Comparison of ENCODE assay signal across 14 mouse cellular contexts in the genomic region with DNA sequence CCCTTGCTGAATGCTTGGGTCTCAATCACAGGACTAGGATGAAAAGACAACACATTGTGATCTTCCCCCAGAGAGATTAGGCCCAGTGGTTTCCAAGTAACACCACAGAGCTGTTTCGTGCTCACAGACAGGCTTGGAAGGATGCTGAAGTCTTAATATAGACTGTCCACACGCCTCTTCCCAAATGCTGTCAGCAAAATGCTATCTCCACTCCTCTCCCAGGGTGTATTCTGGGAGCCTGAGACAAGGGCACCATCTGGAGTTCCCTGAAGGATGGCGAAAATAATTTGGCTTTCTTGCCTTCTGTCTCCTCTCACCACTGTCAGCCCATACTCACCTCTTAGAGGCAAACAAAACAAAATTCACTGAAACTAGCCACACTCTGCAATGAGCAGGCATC.
DNase-seq lines count a peak whose midpoint lies in the region; ATAC-seq and TF ChIP-seq lines count a peak whose summit lies in the region.
"Had no signal": no experiment of that assay in that cellular context is flagged by ENCODE, and none has a peak within 500 bp of the region (broad histone marks: within the 10 kb centered on the region; RNA-seq: fewer than 3 reads in every experiment).

No protein-coding gene starts in this region.

- no peak overlapping the region for H3K4me3 ChIP-seq in heart, embryonic 15.5 days
- H3K4me3 ChIP-seq in cerebellum, adult 2 months (replicated peaks; ENCODE audit: insufficient read depth, low read depth, low read length): no peak overlapping the region
- H3K4me3 ChIP-seq in stomach, postnatal 0 days (ENCODE audit: low read depth, low read length): no peak overlapping the region
- H3K4me3 ChIP-seq: embryonic facial prominence, embryonic 12.5 days; heart, embryonic 10.5 days; hindbrain, embryonic 15.5 days; stomach, embryonic 15.5 days had no signal

- no peak overlapping the region for H3K4me2 ChIP-seq in heart, embryonic 15.5 days
- no peak overlapping the region for H3K4me2 ChIP-seq in stomach, postnatal 0 days (replicated peaks; ENCODE audit: low read depth)
- H3K4me2 ChIP-seq: embryonic facial prominence, embryonic 12.5 days; hindbrain, embryonic 15.5 days; stomach, embryonic 15.5 days had no signal

- 0 out of 2 replicates have a peak, but pooled peaks have one; percentile 39 for ATAC-seq in heart, embryonic 15.5 days (replicated peaks; ENCODE audit: insufficient number of reproducible peaks, insufficient read depth, low FRiP score, low read depth)
- no peak for ATAC-seq in stomach, postnatal 0 days (ENCODE audit: low FRiP score, low TSS enrichment)

- intact Hi-C loops in left cerebral cortex, postnatal 25 days (cut with DNase I): loop anchor here (1.0 to 10.0 kb wide), 5 partner anchors 22 to 291 kb away; no protein-coding TSS in a partner anchor

- H3K36me3 ChIP-seq in heart, embryonic 15.5 days: no peaks in the 10 kb centered on the region
- no peaks in the 10 kb centered on the region for H3K36me3 ChIP-seq in stomach, postnatal 0 days (ENCODE audit: control insufficient read depth, insufficient read depth, low read length)
- H3K36me3 ChIP-seq: embryonic facial prominence, embryonic 12.5 days; heart, embryonic 10.5 days; hindbrain, embryonic 15.5 days; stomach, embryonic 15.5 days had no signal

- TF ChIP-seq EP300 in stomach, postnatal 0 days (optimal IDR thresholded peaks at IDR 0.05): no peak

- H3K9ac ChIP-seq in heart, embryonic 15.5 days: no peak overlapping the region
- no peak overlapping the region for H3K9ac ChIP-seq in stomach, postnatal 0 days (ENCODE audit: low read length)
- H3K9ac ChIP-seq: embryonic facial prominence, embryonic 12.5 days; hindbrain, embryonic 15.5 days; stomach, embryonic 15.5 days had no signal

- H3K27ac ChIP-seq in heart, embryonic 15.5 days: no peak overlapping the region
- peak overlapping the region; percentile 69 for H3K27ac ChIP-seq in cerebellum, adult 2 months (ENCODE audit: insufficient read depth, low read length)
- no peak overlapping the region for H3K27ac ChIP-seq in stomach, postnatal 0 days (replicated peaks)
- H3K27ac ChIP-seq: heart, embryonic 10.5 days; hindbrain, embryonic 15.5 days; kidney, postnatal 0 days; stomach, embryonic 15.5 days had no signal

- TF ChIP-seq POLR2A in cerebellum, adult 2 months (IDR thresholded peaks at IDR 0.05; ENCODE audit: borderline replicate concordance, insufficient read depth, low read length): no peak

- H3K27me3 ChIP-seq in heart, embryonic 15.5 days: no peaks in the 10 kb centered on the region
- H3K27me3 ChIP-seq in cerebellum, adult 2 months (ENCODE audit: control insufficient read depth, insufficient read depth, low read length): no peaks in the 10 kb centered on the region
- no peaks in the 10 kb centered on the region for H3K27me3 ChIP-seq in stomach, postnatal 0 days (ENCODE audit: control insufficient read depth, insufficient read depth, low read length)
- H3K27me3 ChIP-seq: embryonic facial prominence, embryonic 12.5 days; hindbrain, embryonic 15.5 days; stomach, embryonic 15.5 days had no signal

- H3K4me1 ChIP-seq in heart, embryonic 15.5 days (replicated peaks): no peaks in the 10 kb centered on the region
- H3K4me1 ChIP-seq in cerebellum, adult 2 months (ENCODE audit: control insufficient read depth, insufficient read depth, low read length): peaks cover 41% of the 10 kb centered on the region
- no peaks in the 10 kb centered on the region for H3K4me1 ChIP-seq in stomach, postnatal 0 days (replicated peaks; ENCODE audit: control insufficient read depth, insufficient read depth)
- H3K4me1 ChIP-seq: embryonic facial prominence, embryonic 12.5 days; stomach, embryonic 15.5 days had no signal

- WGBS in heart, embryonic 15.5 days: 32% methylated on average over 3 of the region's 3 CpGs
- 6% methylated on average over 3 of the region's 3 CpGs for WGBS in cerebellum, adult 2 months
- WGBS in stomach, postnatal 0 days: 73% methylated on average over 3 of the region's 3 CpGs

- 0 out of 2 replicates have a peak, but pooled peaks have one; percentile 21 for TF ChIP-seq CTCF in cerebellum, adult 2 months (IDR thresholded peaks at IDR 0.05; ENCODE audit: borderline replicate concordance, insufficient read depth, low read depth, low read length)
- TF ChIP-seq CTCF in stomach, postnatal 0 days (IDR thresholded peaks at IDR 0.05; ENCODE audit: low read depth): no peak

- no peaks in the 10 kb centered on the region for H3K9me3 ChIP-seq in heart, embryonic 15.5 days (replicated peaks)
- no peaks in the 10 kb centered on the region for H3K9me3 ChIP-seq in stomach, postnatal 0 days (ENCODE audit: control insufficient read depth, low read length)
- H3K9me3 ChIP-seq: embryonic facial prominence, embryonic 12.5 days; heart, embryonic 10.5 days; hindbrain, embryonic 15.5 days; stomach, embryonic 15.5 days had no signal

- DNase-seq in heart, postnatal 4 days: no peak
- DNase-seq in cerebellum, adult 2 months: peak; percentile 75 to 90
- peak; percentile 19 to 48 for DNase-seq in frontal cortex, postnatal 25 days (ENCODE audit: low spot score in 2 of 2)
- peak; percentile 67 to 97 for DNase-seq in left cerebral cortex, postnatal 25 days (ENCODE audit: low spot score in 2 of 2)
- DNase-seq in kidney, postnatal 36 days: no peak
- DNase-seq in thymus, postnatal 10 days (ENCODE audit: low spot score in 2 of 2): no peak
- no peak for DNase-seq in stomach, postnatal 0 days (ENCODE audit: low spot score)
- DNase-seq: liver had no signal

Comparison
In these comparisons a context has a peak if more than half of its experiments do, and no peak if none do; other contexts are left out.
1. DNase-seq: peak in cerebellum, adult 2 months (2 of 2), frontal cortex, postnatal 25 days (2 of 2) and left cerebral cortex, postnatal 25 days (2 of 2); none in heart, postnatal 4 days (single experiment), kidney, postnatal 36 days (0 of 2), thymus, postnatal 10 days (0 of 2) and stomach, postnatal 0 days (single experiment).